ENCODE assay signal across 8 mouse cellular contexts in genomic region chr5:114594741-114595241, GRCm38 (mm10). TPM values are rescaled to one million over a fixed set of nuclear protein-coding genes. Genes with fewer than 3 reads are reported as not detected.
A peak's percentile ranks its signal among the peaks of the same experiment; 100 is the strongest.
DNase-seq lines count a peak whose midpoint lies in the region; ATAC-seq and TF ChIP-seq lines count a peak whose summit lies in the region.

No protein-coding gene starts in this region.

- no peak for TF ChIP-seq CTCF in kidney, postnatal 0 days (IDR thresholded peaks at IDR 0.05; ENCODE audit: low read depth)

- 0 out of 2 replicates have a peak overlapping the region, but pooled peaks have one; percentile 49 for H3K9ac ChIP-seq in kidney, postnatal 0 days (ENCODE audit: low read depth, low read length)

- DNase-seq in embryo, embryonic 10.5 days (ENCODE audit: low spot score), result peak; percentile 26
- DNase-seq in embryo, embryonic 11 days, result no peak
- DNase-seq in heart, adult 9 months (ENCODE audit: low spot score in 2 of 2), result peak; percentile 66 to 72
- peak; percentile 94 for DNase-seq in kidney, postnatal 0 days (ENCODE audit: low spot score)
- peak; percentile 76 for DNase-seq in lung, postnatal 36 days
- peak; percentile 69 for DNase-seq in thymus, postnatal 4 days
- no peak for DNase-seq in left cerebral cortex, postnatal 36 days (ENCODE audit: low spot score in 2 of 2)
- DNase-seq in left cerebral cortex, adult 18-20 months (ENCODE audit: low spot score in 2 of 2), result no peak

- no peaks in the 10 kb centered on the region for H3K9me3 ChIP-seq in kidney, postnatal 0 days (replicated peaks; ENCODE audit: low read length)

- peak; percentile 53 for ATAC-seq in kidney, postnatal 0 days (replicated peaks; ENCODE audit: low FRiP score, low read depth)

- peaks cover 76% of the 10 kb centered on the region for H3K4me1 ChIP-seq in kidney, postnatal 0 days (replicated peaks; ENCODE audit: insufficient read depth, low read length)

- H3K27ac ChIP-seq in kidney, postnatal 0 days, result peak overlapping the region; percentile 95

- no peaks in the 10 kb centered on the region for H3K36me3 ChIP-seq in kidney, postnatal 0 days (ENCODE audit: insufficient read depth, low read length)

- intact Hi-C loops in left cerebral cortex, postnatal 36 days (cut with DNase I), result no loop called here

- H3K4me2 ChIP-seq in kidney, postnatal 0 days (ENCODE audit: low read length), result peak overlapping the region; percentile 41

- H3K4me3 ChIP-seq in kidney, postnatal 0 days (replicated peaks; ENCODE audit: low read depth, low read length), result no peak overlapping the region

- no peaks in the 10 kb centered on the region for H3K27me3 ChIP-seq in kidney, postnatal 0 days (ENCODE audit: insufficient read depth, low read length)

- 2% methylated on average over 15 of the region's 15 CpGs for WGBS in kidney, postnatal 0 days

RNA-seq across cellular contexts. Expression of gene Fam222a, which starts 27.0 kb away (rescaled TPM):
- polyA plus RNA-seq in kidney, postnatal 0 days (2015; fragmentation: Nextera tagmentation; extraction: Ambion mirVana), result 5.0 and 5.8 TPM in 2 replicates
- 10 to 100 TPM in 1 of 2 experiments, 1 to 10 TPM in 1; 10.0 to 12.6 TPM for total RNA-seq in left cerebral cortex, postnatal 36 days (2021)
- 10 to 100 TPM; 10.9 to 11.0 TPM for total RNA-seq in left cerebral cortex, adult 18-20 months (2021)

Comparison
In these comparisons a context has a peak if more than half of its experiments do, and no peak if none do; other contexts are left out.
1. DNase-seq: peak in embryo, embryonic 10.5 days (single experiment), heart, adult 9 months (2 of 2), kidney, postnatal 0 days (single experiment), lung, postnatal 36 days (single experiment) and thymus, postnatal 4 days (single experiment); none in embryo, embryonic 11 days (single experiment), left cerebral cortex, postnatal 36 days (0 of 2) and left cerebral cortex, adult 18-20 months (0 of 2).